Mouse (Mus musculus): ENCODE data around the gene Gfpt2. TPM values are rescaled to one million over a fixed set of nuclear protein-coding genes. Genes with fewer than 3 reads are reported as not detected.
A peak's percentile ranks its signal among the peaks of the same experiment; 100 is the strongest.

The Gfpt2 gene
- polyA plus RNA-seq, 1 experiment = 15.4 TPM

DNA sequence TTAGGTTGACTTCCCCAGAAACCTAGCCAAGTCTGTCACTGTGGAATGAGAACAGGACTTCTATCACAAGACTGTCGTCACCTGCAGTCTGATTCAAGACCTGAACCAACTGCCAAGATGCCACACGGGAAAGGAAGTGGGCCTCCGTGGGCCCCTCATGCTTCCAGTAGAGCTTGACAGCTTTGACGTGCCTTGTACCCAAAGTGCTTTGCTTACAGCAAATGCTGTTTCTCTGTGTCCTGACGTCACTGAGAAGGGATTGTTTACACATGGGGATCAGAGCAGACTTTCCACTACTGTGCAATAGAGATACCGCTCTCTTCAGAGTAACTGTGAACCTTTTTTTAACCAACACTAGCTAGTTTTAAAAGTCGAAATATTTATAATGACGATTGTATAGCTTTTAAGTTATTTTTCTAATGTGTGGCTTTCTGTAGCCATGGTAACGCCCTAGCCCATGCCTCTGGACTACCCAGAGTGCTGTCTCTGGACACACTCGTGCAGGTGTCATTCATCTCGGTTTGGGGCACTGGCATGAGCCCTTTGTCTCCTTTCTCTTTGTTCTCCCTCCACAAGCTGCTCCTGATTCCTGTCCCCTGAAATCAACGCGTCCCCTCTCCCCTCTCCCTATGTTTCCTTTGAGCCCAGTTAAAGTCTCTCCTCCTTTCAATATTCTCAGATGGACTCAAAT lies 43.9 kb downstream of the Gfpt2 start:
- DNase-seq (ENCODE audit: low read depth) = no peak

DNA sequence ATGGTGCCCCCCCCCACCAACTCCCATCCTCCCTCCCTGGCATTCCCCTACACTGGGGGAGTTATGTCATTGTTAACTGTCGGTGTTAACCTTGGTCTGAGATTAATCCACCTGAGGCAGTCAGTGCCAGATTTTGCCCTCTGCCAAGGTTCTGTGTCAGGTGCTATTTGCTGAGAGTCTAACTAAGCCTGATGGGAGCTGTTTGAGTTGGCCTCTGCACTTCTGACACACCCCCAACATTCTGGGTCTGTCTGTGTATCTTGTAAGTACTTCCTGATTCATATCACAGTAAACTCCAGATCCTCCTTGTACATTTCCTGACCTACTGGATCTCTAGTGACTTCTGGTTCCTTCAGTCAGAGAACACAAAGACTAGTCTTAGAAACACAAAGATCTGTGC lies 46.7 kb downstream of the Gfpt2 start:
- peak; percentile 47 for DNase-seq (ENCODE audit: low read depth)

DNA sequence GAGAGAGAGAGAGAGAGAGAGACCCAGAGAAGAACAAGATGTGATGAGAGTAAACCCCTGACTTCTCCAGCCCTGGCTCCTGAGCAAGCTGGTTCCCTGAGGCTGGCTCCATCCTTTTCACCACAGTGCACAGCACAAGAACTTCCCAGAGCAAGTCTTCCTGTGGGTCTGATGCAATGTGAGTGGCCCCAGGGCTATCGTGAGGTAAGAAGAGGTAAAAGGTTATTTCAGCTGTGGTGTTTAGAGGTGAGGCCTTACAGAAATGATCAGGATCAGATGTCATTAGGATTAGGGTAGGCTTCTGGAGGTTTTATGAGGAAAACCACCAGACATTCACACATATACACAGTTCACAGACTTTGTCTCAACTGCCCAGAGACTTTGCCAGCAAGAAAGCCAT lies 47.9 kb downstream of the Gfpt2 start:
- peak; percentile 87 for DNase-seq (ENCODE audit: low read depth)

DNA sequence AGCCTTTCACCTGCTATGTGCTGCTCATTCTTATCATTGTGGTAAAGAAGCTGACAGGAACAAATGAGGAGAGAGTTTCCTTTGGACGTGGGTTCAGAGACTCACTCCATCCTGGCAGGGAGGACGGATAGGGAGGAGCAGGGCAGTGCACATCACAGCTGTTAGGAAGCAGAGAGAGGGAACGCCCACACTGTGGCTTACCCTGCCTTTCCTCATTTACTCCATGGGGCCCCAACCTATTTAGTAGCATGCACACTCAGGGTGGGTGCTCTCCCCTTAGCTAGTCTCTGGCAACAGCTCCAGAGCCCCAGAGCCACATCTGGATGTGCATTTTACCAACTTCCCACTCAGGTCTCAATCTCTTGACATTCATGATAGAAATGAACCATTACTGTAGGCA lies 48.7 kb downstream of the Gfpt2 start:
- DNase-seq (ENCODE audit: low read depth) = no peak

DNA sequence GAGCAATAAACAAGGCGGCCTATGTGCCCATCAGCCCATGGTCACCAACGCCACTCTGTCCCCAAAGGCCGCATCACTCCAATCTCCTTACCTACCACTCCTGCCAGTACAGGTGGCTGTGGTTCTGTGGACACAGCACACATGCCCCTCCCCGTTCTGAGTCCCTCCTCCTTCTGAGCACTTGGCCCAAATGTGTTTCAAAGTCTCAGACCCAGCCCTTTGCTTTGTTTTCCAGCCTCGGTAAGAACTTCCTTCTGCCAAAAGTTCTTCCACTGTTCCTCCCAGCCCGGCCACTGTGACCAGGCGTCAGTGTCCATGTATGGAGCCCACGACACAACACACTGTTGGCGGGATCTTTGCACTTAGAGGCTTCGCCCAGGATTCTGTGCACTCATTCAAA lies 50.3 kb downstream of the Gfpt2 start:
- no peak for DNase-seq (ENCODE audit: low read depth)

DNA sequence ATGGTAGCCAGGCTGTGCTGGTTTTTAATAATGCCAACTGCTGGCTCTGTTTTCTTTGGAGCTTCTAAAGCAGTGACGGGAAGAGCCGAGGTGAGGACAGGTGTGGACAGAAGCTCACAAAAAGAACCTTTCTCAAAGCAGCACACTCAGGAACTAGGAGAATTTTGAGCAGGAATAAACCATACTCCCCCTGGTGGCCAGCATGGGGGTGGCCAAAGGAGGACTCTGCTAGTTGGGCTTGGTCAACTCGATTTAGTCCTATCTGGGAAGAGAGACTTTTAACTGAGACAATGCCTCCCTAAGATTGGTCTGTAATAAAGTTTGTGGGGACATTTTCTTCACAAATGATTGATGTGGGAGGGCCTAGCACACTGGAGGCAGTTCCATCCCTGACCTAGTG lies 51.0 kb downstream of the Gfpt2 start:
- DNase-seq (ENCODE audit: low read depth) = no peak

DNA sequence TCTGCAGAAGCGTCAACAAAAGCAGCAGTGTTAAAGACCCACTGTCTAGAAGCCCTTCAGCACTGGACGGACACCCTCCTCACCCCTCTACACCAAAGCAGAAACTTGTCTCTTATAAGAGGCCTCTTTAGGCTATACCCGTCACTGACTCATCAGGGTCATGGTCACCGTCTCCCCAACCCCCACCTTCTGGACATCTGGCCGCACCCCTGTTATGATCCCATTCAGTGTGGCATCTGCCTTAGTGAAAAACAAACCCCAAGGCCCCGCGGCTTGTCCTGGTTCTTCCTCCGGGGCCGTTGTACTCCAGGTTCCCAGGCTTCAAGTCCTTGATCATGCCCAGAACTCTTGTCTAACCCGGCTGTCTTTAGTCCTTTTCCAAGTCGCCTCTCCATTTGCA lies 52.0 kb downstream of the Gfpt2 start:
- DNase-seq (ENCODE audit: low read depth) = no peak

DNA sequence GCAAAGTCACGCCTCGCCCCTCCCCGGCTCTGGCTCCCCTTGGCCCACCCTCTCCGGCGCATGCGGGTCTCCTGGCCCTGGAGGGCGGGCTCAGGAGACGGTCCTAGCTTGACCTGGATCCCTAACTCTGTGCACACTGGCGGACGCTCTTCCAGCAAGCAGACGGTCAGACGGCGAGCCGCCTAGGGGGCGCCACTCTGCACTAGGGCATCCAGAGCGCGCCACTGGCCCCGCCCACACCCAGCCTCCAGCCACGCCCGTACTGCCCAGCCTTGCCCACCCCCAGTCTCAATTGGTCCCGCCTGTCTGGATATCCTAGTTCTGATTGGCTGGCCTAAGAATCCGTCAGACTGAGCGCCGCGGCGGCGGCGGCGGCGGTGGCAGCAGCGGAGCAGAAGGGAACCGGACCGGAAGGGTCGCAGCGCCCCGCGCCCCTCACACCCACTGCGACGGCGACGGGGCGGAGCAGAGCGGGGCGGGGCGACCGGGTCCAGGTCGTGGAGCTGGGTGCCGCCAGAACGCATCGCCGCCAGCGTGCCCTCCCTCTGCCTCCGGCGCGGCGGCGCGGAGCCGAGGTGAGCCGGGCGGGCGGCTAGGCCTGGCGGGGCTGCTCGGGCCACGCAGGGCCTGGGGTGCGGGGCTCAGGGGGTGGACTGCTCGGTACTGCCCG lies 52.6 kb downstream of the Gfpt2 start, which contains the start of gene Mapk9:
TSS of gene Mapk9 (plus strand) at position 351 of the 670 bp plus-strand sequence.
- DNase-seq (ENCODE audit: low read depth) = peak; percentile 52

DNA sequence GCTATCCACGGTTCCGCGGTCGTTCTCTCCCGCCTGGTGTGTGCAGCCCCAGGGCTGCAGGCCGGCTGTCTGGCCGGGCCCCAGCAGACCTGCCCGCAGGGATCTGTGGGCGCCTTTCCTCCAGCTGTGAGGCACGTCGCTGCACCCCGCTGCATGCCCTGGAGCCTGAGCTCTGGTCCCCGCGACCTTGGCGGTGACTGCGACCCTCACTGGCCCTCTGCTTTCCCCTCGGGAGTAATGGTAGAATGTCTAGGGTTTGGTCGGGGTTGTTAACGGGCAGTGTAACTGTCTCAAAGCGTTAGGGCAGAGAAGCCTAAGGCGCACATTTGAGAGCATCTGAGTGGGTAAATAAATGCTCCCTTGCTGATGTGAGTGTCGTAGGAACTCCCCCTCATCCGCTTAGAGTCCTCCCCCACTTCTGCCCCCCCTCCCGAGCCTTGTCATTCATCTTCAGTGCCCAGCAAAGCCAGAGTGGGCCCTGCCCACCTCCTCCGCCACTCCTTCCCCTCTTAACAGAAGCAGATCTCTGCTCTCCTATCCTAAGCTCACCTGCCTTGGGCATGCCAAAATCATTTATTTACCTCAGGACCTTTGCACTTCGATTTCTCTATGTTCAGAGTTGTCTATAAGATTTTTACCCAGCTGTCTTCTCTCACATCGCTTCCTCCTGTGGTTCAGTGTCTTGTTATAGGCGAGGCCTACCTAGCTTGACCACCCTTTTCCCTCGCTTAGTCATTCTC lies 53.3 kb downstream of the Gfpt2 start:
- no peak for DNase-seq (ENCODE audit: low read depth)

DNA sequence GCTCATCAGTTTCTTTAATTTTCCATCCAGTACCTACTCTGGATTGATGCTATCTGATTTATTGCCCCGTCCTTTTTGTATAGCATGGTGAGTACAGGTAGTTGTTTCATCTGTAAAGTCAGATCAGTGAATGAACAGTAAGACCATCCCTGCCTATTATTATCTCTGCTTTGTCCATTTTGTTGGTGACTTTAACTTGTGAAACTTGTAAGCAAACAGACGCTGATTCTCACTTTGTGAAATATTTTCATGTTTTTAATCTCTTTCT lies 53.8 kb downstream of the Gfpt2 start:
- DNase-seq (ENCODE audit: low read depth) = no peak

DNA sequence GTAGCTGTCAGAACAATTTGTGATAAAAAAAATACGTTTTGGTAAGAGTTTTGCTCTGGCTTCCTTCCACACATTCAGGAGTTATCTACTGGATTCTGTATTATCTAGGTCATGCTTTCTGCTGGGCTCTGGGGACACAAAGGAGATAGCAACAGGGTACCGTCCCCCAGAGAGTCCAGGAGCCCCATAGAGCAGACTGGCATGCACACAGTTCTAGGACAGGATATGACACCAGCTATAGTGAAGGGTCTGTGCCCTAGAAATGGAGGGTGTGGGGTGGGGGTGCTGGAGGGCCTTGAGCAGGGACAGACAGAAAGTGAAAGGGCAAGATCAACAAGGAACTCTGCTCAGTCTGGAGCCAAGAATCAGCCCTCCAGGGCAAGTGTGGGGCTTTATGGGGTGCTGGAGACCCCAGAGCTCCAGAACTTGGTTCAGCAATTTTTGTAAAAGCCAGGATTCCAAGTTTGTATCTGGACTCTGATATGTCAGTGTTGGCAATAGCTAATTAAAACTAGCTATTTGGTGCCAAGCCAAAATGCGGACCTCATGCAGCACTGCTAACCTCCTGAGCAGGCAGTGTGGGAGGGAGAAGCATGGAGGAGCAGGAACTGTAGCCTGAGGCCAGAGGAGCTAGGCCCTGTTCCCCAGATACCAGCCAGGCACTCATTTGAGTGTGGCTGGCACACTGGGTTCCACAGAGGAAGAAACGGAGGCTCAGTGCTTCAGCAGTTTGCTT lies 54.3 kb downstream of the Gfpt2 start:
- no peak for DNase-seq (ENCODE audit: low read depth)

DNA sequence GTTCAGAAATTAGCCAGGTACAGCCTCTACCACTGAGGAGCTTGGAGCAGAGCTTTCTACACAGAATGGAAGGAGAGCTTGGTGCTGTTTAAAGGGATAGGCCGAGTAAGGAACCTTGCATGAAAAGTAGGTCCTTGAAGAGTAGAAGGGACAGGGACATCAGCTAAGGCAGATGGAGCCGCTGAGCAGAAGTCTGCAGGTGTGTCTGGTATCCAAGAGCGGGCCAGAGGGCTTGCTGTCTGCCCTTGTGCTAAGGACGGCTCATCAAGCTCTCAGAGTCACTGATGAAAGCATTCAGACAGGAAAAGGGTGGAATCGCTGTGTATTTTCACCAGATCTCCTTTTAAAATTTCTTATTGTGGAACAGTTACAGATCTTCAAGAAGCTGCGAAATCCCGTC lies 56.4 kb downstream of the Gfpt2 start:
- no peak for DNase-seq (ENCODE audit: low read depth)

DNA sequence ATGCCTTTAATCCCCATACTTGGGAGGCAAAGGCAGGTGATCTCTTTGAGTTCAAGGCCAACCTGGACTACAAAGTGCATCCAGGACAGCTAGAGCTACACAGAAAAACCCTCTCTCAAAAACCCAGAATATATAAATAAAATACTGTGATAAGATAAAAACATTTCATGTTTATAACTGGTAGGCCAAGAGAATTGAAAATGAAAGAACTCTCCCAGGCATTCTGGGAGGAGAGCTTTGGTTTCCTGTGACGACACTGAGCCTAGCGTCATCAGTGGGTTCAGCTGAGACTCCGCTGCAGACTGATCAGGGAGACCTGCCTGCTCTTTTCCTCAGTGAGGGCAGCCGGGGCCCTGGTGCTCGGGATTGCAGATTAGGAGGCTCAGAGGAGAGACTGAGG lies 61.2 kb downstream of the Gfpt2 start:
- DNase-seq (ENCODE audit: low read depth) = no peak

DNA sequence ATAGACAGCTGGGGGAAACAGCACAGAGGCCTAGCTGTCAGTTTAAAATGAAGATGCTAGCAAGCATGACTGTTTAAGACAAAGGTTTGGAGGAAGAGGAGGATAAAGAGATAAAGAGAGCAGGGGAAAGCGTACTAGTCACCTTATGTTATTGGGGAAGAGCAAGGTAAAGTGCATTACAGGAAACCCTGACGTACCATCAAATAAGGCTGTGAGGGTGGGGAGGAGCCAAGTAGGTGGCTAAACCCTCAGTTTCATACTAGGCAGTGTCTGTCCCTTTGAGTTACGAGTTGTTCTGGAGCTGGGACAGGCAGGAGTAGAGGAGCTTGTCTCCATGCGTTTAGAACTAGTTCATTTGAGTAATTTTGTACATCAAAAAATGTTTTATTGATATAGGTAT lies 67.2 kb downstream of the Gfpt2 start:
- no peak for DNase-seq (ENCODE audit: low read depth)

DNA sequence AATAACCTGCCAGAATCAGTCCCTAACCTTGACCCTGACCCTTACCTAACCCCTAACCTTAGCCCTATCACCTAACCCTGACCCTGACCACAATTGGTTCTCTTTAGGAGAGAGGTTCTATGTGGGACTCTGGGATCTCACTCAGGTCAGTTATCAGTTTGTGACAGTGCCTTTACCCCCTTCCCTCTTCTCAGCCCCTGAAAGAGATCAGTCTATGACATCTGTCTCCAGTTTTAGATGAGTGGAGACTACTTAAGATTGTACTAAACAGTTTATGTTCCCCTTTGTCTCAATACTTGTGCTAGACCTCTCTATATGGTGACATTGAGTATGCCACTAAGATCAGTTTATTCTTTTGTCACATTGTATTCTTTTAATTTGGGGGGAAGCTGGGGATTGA lies 69.9 kb downstream of the Gfpt2 start:
- no peak for DNase-seq (ENCODE audit: low read depth)

DNA sequence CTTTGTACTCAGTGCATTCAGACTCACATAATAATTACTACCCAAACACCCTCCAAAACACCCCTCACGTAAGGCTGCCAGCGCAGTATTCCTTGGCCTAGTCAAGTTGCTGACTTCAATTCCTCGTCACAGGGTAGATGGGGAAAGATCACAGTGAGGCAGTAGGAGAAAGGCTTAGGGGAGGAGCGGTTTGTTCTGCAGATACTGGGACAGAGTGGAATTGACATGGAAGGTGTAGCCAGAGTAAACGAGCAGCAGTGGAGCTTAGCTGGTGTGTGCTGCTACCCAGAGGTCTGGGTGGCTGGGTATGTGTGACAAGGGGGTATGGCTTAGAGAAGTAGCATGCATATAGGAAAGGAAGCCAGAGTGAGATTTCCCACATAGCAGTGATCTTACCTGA lies 73.3 kb downstream of the Gfpt2 start:
- DNase-seq (ENCODE audit: low read depth) = no peak

DNA sequence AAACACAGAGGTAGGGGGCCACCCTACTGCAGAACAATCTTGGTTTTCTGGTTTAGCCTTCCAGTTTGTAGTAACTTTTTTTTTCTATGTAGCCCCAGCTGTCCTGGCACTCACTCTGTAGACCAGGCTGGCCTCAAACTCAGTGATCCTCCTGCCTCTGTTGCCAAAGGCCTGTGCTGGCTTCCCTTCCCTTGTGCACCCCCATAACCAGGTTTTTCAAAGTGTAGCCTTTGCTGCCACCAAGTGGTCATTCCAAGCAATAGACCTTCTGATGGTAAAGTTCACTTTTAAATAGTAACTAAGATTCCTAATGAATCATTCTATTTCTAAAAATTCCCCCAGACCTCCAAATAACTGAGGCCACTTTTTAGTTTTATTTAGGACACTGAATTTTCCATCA lies 75.8 kb downstream of the Gfpt2 start:
- no peak for DNase-seq (ENCODE audit: low read depth)

DNA sequence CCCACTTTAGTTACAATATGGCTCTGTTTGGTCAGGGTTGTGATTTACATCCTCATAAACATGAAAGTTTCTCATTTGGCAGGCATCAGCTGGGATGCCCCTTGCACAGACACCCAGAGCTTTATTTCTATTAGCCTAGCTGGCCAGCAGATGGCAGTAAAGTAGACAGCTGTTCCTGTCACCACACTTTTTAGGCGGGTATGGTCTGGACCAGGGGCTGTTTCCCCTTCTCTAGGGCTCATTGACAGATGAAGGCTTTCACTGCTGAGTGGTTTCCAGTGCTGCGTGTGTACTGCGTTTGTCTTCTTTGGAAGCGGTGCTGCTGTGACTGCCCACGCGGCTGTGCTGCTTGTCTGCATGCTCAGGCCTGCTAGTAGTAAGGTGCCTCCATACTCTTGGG lies 77.9 kb downstream of the Gfpt2 start:
- no peak for DNase-seq (ENCODE audit: low read depth)

DNA sequence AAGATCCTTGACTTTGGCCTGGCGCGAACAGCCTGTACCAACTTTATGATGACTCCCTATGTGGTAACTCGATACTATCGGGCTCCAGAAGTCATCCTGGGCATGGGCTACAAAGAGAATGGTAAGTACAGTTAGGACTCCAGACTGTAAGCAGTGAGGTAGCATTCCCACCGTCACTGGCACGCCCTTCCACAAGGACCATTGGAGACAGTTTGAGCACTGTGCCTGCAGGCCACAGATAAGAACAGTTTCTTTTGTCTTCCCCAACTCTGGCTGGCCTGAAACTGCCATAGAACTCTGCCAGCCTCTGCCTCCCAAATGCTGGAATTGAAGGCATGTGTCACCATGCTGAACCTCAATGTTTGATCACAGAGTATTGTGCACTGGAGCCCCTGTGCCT lies 78.8 kb downstream of the Gfpt2 start:
- DNase-seq (ENCODE audit: low read depth) = no peak

DNA sequence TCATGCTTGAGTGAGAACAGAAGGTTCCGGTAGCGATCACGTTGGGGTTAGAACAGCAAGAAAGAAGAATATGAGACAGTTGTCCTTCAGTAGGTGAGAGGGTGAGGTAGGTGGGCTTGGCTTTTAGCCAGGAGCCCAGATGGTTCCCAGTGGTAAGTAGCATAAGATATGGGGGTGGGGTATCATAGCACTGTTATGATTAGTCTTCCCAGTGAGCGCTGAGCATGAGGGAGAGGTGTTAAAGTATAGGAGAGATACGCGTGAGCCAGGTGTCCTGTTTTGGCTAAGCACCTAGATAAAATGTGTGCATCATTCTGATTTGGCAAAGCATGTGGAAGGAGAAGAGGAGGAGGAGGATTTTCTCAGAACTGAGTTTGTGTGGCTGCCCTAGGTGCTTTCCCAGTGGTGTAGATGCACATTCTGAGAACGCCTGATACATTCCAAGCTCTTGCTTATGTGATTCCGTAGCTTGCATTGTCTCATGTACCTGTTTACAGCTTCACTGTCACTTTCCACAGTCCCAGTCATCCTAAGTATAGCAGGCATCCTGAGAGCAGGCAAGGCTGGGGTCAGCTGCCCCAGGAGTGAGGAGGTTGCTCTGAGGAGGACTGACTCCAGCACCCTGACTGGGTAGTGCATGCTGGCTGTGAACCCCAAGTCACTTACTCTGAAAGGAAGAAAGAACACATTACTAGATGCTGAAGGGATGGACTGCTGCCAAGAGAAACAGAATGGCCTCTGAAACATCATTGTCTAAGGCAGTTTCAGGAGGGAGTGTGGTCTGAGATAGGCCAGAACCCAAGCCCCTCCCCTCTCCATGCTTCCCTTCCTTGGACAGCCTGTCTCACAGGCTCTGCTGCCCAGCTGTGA lies 83.2 kb downstream of the Gfpt2 start:
- DNase-seq (ENCODE audit: low read depth) = no peak

DNA sequence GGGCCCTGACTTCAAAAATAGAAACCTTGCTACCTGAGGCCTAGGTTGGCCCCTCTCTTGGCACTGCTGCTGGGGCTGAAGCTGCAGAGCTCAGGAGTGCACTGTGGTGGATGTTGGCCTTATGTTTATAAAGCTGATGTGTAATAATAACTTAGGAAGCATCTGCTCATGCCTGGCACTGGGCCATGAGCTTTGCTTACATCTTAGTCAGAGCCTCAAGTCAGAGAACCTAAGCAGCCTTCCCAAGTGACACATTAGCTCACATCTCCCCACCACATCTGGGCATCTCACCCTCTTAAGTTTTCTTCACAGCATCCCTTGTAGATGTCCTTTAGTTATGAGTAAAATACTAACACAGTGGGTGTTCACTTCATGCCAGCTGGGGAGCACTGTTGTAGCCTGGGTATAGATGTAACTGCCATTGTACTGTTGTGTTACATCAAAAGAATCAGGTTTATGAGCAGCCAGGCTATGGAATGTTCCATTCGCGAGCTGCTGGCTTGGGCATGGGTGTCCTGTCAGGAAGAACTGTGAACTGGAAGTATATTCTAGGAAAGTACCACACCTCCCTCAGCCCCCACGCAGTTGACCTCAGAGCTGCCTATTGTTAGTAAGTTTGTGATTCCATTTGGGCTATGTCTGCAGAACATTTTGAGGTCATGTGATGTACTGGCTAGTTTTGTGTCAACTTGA lies 86.1 kb downstream of the Gfpt2 start:
- no peak for DNase-seq (ENCODE audit: low read depth)

Data from gonadal fat pad, adult 2 months (tissue).